Mouse (Mus musculus): ENCODE data around the gene Olfr65. TPM values are rescaled to one million over a fixed set of nuclear protein-coding genes. Genes with fewer than 3 reads are reported as not detected.

The Olfr65 gene
- not detected in 2 replicates for polyA plus RNA-seq (2014; fragmentation: Nextera tagmentation; extraction: Ambion mirVana)

DNA sequence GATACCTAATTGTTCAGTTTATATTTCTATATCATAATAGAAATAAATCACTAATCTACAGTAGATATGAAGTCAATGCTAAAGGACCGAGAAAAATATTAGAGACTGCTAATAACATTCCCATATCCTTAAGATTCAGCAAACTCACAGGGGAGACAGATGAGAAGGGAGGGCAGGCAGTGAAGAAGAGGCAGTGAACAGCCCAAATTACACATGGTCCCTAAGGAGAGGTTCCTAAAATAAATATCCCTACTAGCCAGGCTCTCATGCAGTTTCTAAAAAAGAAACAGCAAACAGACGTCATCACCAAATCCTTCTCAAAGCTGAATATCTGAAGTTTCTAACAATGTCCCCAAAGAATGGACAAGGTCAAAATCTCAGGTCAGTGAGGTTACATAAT lies at the start of gene Olfr65:
Gene Olfr65, plus strand, starts transcription at position 301 of the 400 bp plus-strand sequence.
- no peaks in the 10 kb centered on the region for H3K36me3 ChIP-seq (ENCODE audit: control insufficient read depth, insufficient read depth, low read length)
- no peak within 1 kb of the TSS for H3K4me3 ChIP-seq (ENCODE audit: low read depth, low read length)
- ATAC-seq (ENCODE audit: insufficient number of reproducible peaks, insufficient read depth, low FRiP score, low read depth) = no peak
- 72% methylated on average over 2 of the region's 2 CpGs for WGBS
- no peak within 1 kb of the TSS for H3K9ac ChIP-seq (replicated peaks; ENCODE audit: low read depth, low read length)
- no peak within 1 kb of the TSS for H3K27ac ChIP-seq (ENCODE audit: low read length)
- no peaks in the 10 kb centered on the region for H3K27me3 ChIP-seq (ENCODE audit: control insufficient read depth, insufficient read depth, low read length)
- no peaks in the 10 kb centered on the region for H3K4me1 ChIP-seq (ENCODE audit: control insufficient read depth, insufficient read depth, low read length)
- no peaks in the 10 kb centered on the region for H3K9me3 ChIP-seq (ENCODE audit: control insufficient read depth, low read depth, low read length)
- H3K4me2 ChIP-seq (replicated peaks; ENCODE audit: low read depth, low read length) = no peak within 1 kb of the TSS

DNA sequence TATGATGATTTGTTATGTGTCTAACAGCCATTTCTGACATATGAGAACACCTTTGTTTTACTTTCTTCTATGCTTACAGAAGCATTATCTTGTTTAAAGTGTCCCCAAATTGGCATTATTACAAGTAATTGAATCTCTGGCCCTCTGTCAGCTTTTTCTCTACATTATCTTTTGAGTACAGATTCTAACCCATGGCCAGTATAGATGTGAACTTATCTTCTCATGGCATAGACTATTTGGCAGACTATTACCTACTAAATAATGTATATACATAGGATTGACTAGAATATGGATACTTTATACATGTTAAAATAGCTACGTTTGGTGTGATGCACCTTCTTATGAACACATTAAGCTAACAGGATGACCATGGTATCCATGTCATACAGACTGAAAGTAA lies 48.6 kb upstream of the Olfr65 start:
- ATAC-seq (ENCODE audit: insufficient number of reproducible peaks, insufficient read depth, low FRiP score, low read depth) = no peak
- Histone ChIP-seq H3K9ac (replicated peaks; ENCODE audit: low read depth, low read length) (no peak overlapping the region), H3K4me1 (ENCODE audit: control insufficient read depth, insufficient read depth, low read length) (no peaks in the 10 kb centered on the region), H3K4me2 (replicated peaks; ENCODE audit: low read depth, low read length) (no peak overlapping the region), H3K4me3 (ENCODE audit: low read depth, low read length) (no peak overlapping the region), H3K9me3 (ENCODE audit: control insufficient read depth, low read depth, low read length) (no peaks in the 10 kb centered on the region), H3K27me3 (ENCODE audit: control insufficient read depth, insufficient read depth, low read length) (no peaks in the 10 kb centered on the region), H3K36me3 (ENCODE audit: control insufficient read depth, insufficient read depth, low read length) (no peaks in the 10 kb centered on the region), H3K27ac (ENCODE audit: low read length) (no peak overlapping the region)
- 63% methylated on average over 1 of the region's 1 CpGs for WGBS

DNA sequence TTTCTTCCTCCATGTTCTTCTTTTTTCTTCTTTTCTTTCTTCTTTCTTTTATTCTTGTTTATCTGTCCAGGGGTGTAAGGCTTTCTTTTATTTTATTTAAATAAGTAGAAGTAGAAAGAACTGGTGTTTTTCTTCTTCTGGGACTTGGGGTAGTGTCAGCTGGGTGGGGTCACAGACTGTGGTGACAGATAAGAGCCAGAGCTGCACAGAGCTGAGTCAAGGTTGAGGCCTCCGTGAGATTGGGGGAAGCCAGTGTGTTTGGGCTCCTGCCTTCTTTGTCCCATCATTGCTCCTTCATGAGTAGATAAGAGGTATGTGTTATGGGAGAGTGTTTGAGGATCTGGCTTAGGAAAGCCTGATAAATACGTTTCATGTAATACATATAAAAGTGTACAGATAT lies 44.2 kb upstream of the Olfr65 start:
- WGBS = 63% methylated on average over 2 of the region's 2 CpGs
- no peaks in the 10 kb centered on the region for H3K36me3 ChIP-seq (ENCODE audit: control insufficient read depth, insufficient read depth, low read length)
- no peaks in the 10 kb centered on the region for H3K4me1 ChIP-seq (ENCODE audit: control insufficient read depth, insufficient read depth, low read length)
- no peak overlapping the region for H3K27ac ChIP-seq (ENCODE audit: low read length)
- no peak overlapping the region for H3K9ac ChIP-seq (replicated peaks; ENCODE audit: low read depth, low read length)
- H3K4me3 ChIP-seq (ENCODE audit: low read depth, low read length) = no peak overlapping the region
- no peaks in the 10 kb centered on the region for H3K27me3 ChIP-seq (ENCODE audit: control insufficient read depth, insufficient read depth, low read length)
- ATAC-seq (ENCODE audit: insufficient number of reproducible peaks, insufficient read depth, low FRiP score, low read depth) = peak; percentile 92; the same call in 1 of the 2 replicates
- no peak overlapping the region for H3K4me2 ChIP-seq (replicated peaks; ENCODE audit: low read depth, low read length)
- no peaks in the 10 kb centered on the region for H3K9me3 ChIP-seq (ENCODE audit: control insufficient read depth, low read depth, low read length)

DNA sequence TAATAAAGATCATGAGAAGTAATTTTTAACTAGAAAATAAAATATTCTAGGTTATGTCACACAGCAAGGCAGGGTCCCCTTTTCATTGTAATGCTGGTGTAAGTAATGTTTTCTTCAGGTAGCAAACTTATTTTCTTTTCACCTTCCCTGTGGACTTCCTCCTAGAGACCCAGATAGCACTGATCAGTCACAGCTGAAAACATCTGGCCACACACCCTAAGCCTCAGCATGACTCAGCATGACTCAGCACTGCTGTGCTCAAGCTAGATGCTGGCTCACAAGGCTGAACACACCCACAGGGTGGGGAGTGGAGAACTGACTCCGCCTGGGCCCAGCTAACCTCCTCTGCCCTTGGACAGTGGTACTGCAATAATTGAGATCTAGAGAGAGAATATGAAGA lies 42.4 kb upstream of the Olfr65 start:
- H3K9me3 ChIP-seq (ENCODE audit: control insufficient read depth, low read depth, low read length) = no peaks in the 10 kb centered on the region
- no peak overlapping the region for H3K27ac ChIP-seq (ENCODE audit: low read length)
- no peak overlapping the region for H3K4me3 ChIP-seq (ENCODE audit: low read depth, low read length)
- H3K4me1 ChIP-seq (ENCODE audit: control insufficient read depth, insufficient read depth, low read length) = no peaks in the 10 kb centered on the region
- peak; percentile 88; the same call in 1 of the 2 replicates for ATAC-seq (ENCODE audit: insufficient number of reproducible peaks, insufficient read depth, low FRiP score, low read depth)
- H3K36me3 ChIP-seq (ENCODE audit: control insufficient read depth, insufficient read depth, low read length) = no peaks in the 10 kb centered on the region
- H3K27me3 ChIP-seq (ENCODE audit: control insufficient read depth, insufficient read depth, low read length) = no peaks in the 10 kb centered on the region
- 48% methylated on average over 1 of the region's 1 CpGs for WGBS
- no peak overlapping the region for H3K4me2 ChIP-seq (replicated peaks; ENCODE audit: low read depth, low read length)
- H3K9ac ChIP-seq (replicated peaks; ENCODE audit: low read depth, low read length) = no peak overlapping the region

DNA sequence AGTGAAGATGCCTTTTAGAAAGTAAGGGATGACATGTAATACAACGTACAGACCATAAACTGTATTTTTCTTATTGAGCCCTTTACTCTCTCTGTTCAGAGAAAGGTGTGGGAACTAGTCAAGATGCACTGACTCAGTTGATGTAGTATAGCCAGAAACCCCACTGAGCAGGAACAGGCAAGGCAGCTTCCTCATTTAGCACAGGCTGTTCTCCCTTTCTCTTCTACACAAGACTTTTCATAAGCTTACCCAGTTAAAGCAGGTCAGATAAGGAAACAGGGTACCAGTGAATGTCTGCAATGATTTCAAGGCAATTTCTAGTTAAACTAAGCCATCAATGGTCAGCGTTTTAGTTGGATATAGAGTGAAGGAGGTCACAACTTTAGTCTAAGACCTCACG lies 41.8 kb upstream of the Olfr65 start:
- Histone ChIP-seq H3K4me2 (replicated peaks; ENCODE audit: low read depth, low read length) (no peak overlapping the region), H3K4me3 (ENCODE audit: low read depth, low read length) (no peak overlapping the region), H3K4me1 (ENCODE audit: control insufficient read depth, insufficient read depth, low read length) (no peaks in the 10 kb centered on the region), H3K36me3 (ENCODE audit: control insufficient read depth, insufficient read depth, low read length) (no peaks in the 10 kb centered on the region), H3K27me3 (ENCODE audit: control insufficient read depth, insufficient read depth, low read length) (no peaks in the 10 kb centered on the region), H3K9me3 (ENCODE audit: control insufficient read depth, low read depth, low read length) (no peaks in the 10 kb centered on the region), H3K27ac (ENCODE audit: low read length) (no peak overlapping the region), H3K9ac (replicated peaks; ENCODE audit: low read depth, low read length) (no peak overlapping the region)
- no peak for ATAC-seq (ENCODE audit: insufficient number of reproducible peaks, insufficient read depth, low FRiP score, low read depth)
- WGBS = 79% methylated on average over 3 of the region's 3 CpGs

DNA sequence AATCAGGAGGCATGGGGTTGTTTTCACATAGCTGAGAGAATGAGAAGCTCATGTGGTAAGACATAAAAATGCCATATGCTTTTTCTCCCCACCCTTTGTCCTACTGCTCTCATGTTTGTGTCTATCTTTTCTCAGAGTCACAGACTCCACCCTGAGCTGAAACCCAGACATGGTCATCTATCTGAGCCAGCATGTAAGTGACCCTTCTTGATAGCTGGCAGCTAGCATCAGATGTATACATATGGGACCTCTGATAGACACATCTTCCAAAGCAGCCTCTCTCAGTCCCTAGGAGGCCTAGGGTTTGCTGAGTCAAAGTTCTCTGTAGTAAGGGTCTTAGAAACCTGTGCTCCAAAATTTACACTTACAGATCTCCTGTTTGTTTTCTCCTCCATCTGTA lies 37.6 kb upstream of the Olfr65 start:
- H3K9ac ChIP-seq (replicated peaks; ENCODE audit: low read depth, low read length) = no peak overlapping the region
- no peaks in the 10 kb centered on the region for H3K27me3 ChIP-seq (ENCODE audit: control insufficient read depth, insufficient read depth, low read length)
- ATAC-seq (ENCODE audit: insufficient number of reproducible peaks, insufficient read depth, low FRiP score, low read depth) = peak; percentile 85; the same call in 1 of the 2 replicates
- H3K4me3 ChIP-seq (ENCODE audit: low read depth, low read length) = no peak overlapping the region
- H3K36me3 ChIP-seq (ENCODE audit: control insufficient read depth, insufficient read depth, low read length) = no peaks in the 10 kb centered on the region
- no peaks in the 10 kb centered on the region for H3K4me1 ChIP-seq (ENCODE audit: control insufficient read depth, insufficient read depth, low read length)
- no peak overlapping the region for H3K4me2 ChIP-seq (replicated peaks; ENCODE audit: low read depth, low read length)
- no peaks in the 10 kb centered on the region for H3K9me3 ChIP-seq (ENCODE audit: control insufficient read depth, low read depth, low read length)
- H3K27ac ChIP-seq (ENCODE audit: low read length) = no peak overlapping the region

DNA sequence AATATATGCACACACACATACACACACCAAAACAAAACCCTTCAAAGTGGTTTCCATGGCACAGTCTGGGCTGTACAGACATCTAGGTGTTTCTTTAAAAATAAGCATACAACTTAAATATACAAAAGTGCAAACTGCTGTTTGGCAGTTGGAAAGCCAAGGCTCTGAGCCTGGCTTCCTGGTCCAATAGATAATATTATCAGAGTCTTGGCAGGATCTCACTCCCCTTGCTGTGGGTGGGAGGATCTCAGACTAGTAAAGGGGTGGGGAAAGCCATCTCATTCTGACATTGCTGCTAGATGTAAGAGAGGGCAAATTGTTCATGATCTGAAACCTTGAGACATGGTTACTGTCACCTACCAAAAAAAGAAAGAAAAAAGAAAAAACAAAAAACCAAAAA lies 32.6 kb upstream of the Olfr65 start:
- no peaks in the 10 kb centered on the region for H3K4me1 ChIP-seq (ENCODE audit: control insufficient read depth, insufficient read depth, low read length)
- no peak overlapping the region for H3K4me2 ChIP-seq (replicated peaks; ENCODE audit: low read depth, low read length)
- no peak overlapping the region for H3K4me3 ChIP-seq (ENCODE audit: low read depth, low read length)
- H3K9me3 ChIP-seq (ENCODE audit: control insufficient read depth, low read depth, low read length) = no peaks in the 10 kb centered on the region
- H3K27ac ChIP-seq (ENCODE audit: low read length) = no peak overlapping the region
- no peaks in the 10 kb centered on the region for H3K36me3 ChIP-seq (ENCODE audit: control insufficient read depth, insufficient read depth, low read length)
- peak; percentile 67; the same call in 1 of the 2 replicates for ATAC-seq (ENCODE audit: insufficient number of reproducible peaks, insufficient read depth, low FRiP score, low read depth)
- H3K9ac ChIP-seq (replicated peaks; ENCODE audit: low read depth, low read length) = no peak overlapping the region
- no peaks in the 10 kb centered on the region for H3K27me3 ChIP-seq (ENCODE audit: control insufficient read depth, insufficient read depth, low read length)

DNA sequence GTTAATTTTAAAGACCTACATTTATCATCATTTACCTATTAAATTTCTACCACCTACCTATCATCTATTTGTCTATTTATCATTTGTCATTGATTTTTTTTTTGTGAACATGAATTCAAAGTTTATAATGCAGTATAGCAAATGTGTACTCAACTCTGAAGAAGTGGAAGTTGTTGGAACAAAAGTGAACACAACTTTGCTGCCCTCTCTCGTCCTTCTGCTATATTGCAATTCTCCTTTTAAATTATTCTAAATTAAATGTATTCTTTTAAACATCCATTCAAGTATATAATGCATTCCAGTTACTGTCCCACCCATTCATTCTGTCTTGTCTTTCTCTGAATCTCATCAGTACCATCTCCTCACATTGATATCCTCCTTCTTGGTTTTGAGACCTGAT lies 30.2 kb upstream of the Olfr65 start:
- 6% methylated on average over 1 of the region's 1 CpGs for WGBS
- Histone ChIP-seq H3K27me3 (ENCODE audit: control insufficient read depth, insufficient read depth, low read length) (no peaks in the 10 kb centered on the region), H3K9me3 (ENCODE audit: control insufficient read depth, low read depth, low read length) (no peaks in the 10 kb centered on the region), H3K36me3 (ENCODE audit: control insufficient read depth, insufficient read depth, low read length) (no peaks in the 10 kb centered on the region), H3K4me2 (replicated peaks; ENCODE audit: low read depth, low read length) (no peak overlapping the region), H3K9ac (replicated peaks; ENCODE audit: low read depth, low read length) (no peak overlapping the region), H3K27ac (ENCODE audit: low read length) (no peak overlapping the region), H3K4me3 (ENCODE audit: low read depth, low read length) (no peak overlapping the region), H3K4me1 (ENCODE audit: control insufficient read depth, insufficient read depth, low read length) (no peaks in the 10 kb centered on the region)
- ATAC-seq (ENCODE audit: insufficient number of reproducible peaks, insufficient read depth, low FRiP score, low read depth) = no peak

DNA sequence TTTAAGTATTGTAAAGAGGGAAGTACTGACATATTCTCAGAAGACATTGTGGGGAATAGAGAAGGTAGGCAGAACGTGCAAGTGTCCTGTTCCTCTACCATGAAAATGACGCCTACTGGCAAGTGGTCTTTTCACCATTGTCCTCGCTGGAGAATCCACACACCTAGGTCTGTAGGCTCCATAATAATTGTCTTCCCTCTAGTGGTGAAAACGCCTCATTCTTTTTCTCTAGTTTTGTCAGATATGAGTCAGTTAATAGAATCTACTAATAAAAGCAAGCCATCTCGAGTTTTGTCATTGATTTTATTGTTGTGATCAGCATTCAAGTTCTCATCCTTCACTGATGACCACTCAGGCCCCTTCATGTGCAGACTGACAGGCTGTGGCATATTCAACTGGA lies 28.8 kb upstream of the Olfr65 start:
- Histone ChIP-seq H3K4me2 (replicated peaks; ENCODE audit: low read depth, low read length) (no peak overlapping the region), H3K4me1 (ENCODE audit: control insufficient read depth, insufficient read depth, low read length) (no peaks in the 10 kb centered on the region), H3K4me3 (ENCODE audit: low read depth, low read length) (no peak overlapping the region), H3K27me3 (ENCODE audit: control insufficient read depth, insufficient read depth, low read length) (no peaks in the 10 kb centered on the region), H3K36me3 (ENCODE audit: control insufficient read depth, insufficient read depth, low read length) (no peaks in the 10 kb centered on the region), H3K9ac (replicated peaks; ENCODE audit: low read depth, low read length) (no peak overlapping the region), H3K27ac (ENCODE audit: low read length) (no peak overlapping the region), H3K9me3 (ENCODE audit: control insufficient read depth, low read depth, low read length) (no peaks in the 10 kb centered on the region)
- no peak for ATAC-seq (ENCODE audit: insufficient number of reproducible peaks, insufficient read depth, low FRiP score, low read depth)
- WGBS = 38% methylated on average over 5 of the region's 5 CpGs

Data from stomach, embryonic 14.5 days (tissue).